ENCODE assay signal across 1 mouse cellular context in genomic region chr5:88768201-88768600, GRCm38 (mm10).
TF ChIP-seq lines count a peak whose summit lies in the region.

No protein-coding gene starts in this region.

TF ChIP-seq in MEL, 35 proteins besides CTCF, POLR2A, EP300 and RAD21 (continued from another document):
- TF ChIP-seq USF2 (IDR thresholded peaks at IDR 0.05; ENCODE audit: borderline replicate concordance in 1 of 2, insufficient read depth in 1 of 2, low read depth in 1 of 2, low read length in 2 of 2) = no peak
- TF ChIP-seq TAL1 (IDR thresholded peaks at IDR 0.05; ENCODE audit: low read length) = peak; percentile 14; the same call in 1 of the 2 replicates
- no peak for TF ChIP-seq UBTF (IDR thresholded peaks at IDR 0.05; ENCODE audit: borderline replicate concordance, insufficient read depth, low read depth, low read length)
- peak; percentile 39; the same call in 1 of the 2 replicates for TF ChIP-seq MXI1 (IDR thresholded peaks at IDR 0.05; ENCODE audit: low read depth, low read length)
- TF ChIP-seq CHD1 (IDR thresholded peaks at IDR 0.05; ENCODE audit: low read depth, low read length) = no peak
- no peak for TF ChIP-seq MYC (IDR thresholded peaks at IDR 0.05; ENCODE audit: low read depth, low read length)
- TF ChIP-seq MAX (IDR thresholded peaks at IDR 0.05; ENCODE audit: low read length) = no peak
- no peak for TF ChIP-seq E2F4 (IDR thresholded peaks at IDR 0.05; ENCODE audit: borderline replicate concordance, low read depth, low read length)
- no peak for TF ChIP-seq ZC3H11A (IDR thresholded peaks at IDR 0.05; ENCODE audit: low read depth, low read length)
- no peak for TF ChIP-seq JUND (IDR thresholded peaks at IDR 0.05; ENCODE audit: low read depth, low read length)
- no peak for TF ChIP-seq USF1 (IDR thresholded peaks at IDR 0.05; ENCODE audit: low read depth, low read length)
- no peak for TF ChIP-seq MAFK (IDR thresholded peaks at IDR 0.05; ENCODE audit: borderline replicate concordance, low read depth, low read length)
